Mouse (Mus musculus) cerebellum, adult 2 months (tissue): ENCODE data around the gene Rfc5.

Source experiments
- CTCF ChIP-seq: fragments of 200-500 bp; IDR thresholded peaks from 2 replicates; pipeline ENCODE4 v1.5.1; 2011; ENCODE audit warnings: low read depth, mild to moderate bottlenecking, control low read depth, low read length, moderate library complexity, borderline replicate concordance; ENCODE audit not compliant: insufficient read depth
- POLR2A ChIP-seq: fragments of 200-500 bp; IDR thresholded peaks from 2 replicates; pipeline ENCODE4 v1.6.1; 2011; ENCODE audit warnings: low read length, control low read depth, borderline replicate concordance; ENCODE audit not compliant: insufficient read depth

DNA sequence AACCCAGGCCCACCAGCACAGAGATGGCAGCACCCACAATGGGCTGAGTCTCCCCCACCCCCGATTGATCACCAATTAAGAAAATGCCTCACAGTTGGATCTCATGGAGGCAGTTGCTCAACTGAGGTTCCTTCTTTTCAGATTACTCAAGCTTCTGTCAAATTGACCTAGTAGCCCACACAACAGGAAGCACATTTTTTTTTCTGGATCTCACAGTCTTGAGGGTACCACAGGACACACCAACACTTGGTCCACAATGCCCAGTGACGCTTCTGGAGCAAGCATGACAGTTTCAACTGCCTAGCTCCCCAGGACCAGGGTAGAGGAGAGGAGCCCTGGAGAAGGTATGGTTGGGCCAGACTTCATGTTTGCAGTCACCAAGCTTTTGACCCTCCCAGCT, 28.6 kb upstream of the Rfc5 start:
- no peak for TF ChIP-seq CTCF
- TF ChIP-seq POLR2A: no peak
